Mouse (Mus musculus): ENCODE measurements around the gene Dmbx1. TPM values are rescaled to one million over a fixed set of nuclear protein-coding genes. Genes with fewer than 3 reads are reported as not detected.

Gene Dmbx1
- polyA plus RNA-seq, 1 experiment = not detected

- 24% methylated on average over 6 of the region's 6 CpGs for WGBS
- peak; percentile 19; the same call in 1 of the 2 replicates for TF ChIP-seq CTCF (IDR thresholded peaks at IDR 0.05; ENCODE audit: insufficient read depth, low read depth, low read length)
- TF ChIP-seq POLR2A (IDR thresholded peaks at IDR 0.05; ENCODE audit: insufficient read depth, low read depth, low read length) = no peak
- no peak overlapping the region for H3K27ac ChIP-seq (ENCODE audit: insufficient read depth, low read depth, low read length)
- no peak overlapping the region for H3K4me3 ChIP-seq (ENCODE audit: insufficient read depth, low read depth, low read length)
- no peaks in the 10 kb centered on the region for H3K4me1 ChIP-seq (ENCODE audit: control insufficient read depth, insufficient read depth, low read length)
These were observed 13.0 kb upstream of the Dmbx1 start for GRCm38 (mm10) chr4:115952758-115953157.

- peaks cover 3% of the 10 kb centered on the region; the same call in 1 of the 2 replicates for H3K4me1 ChIP-seq (ENCODE audit: control insufficient read depth, insufficient read depth, low read length)
- H3K4me3 ChIP-seq (ENCODE audit: insufficient read depth, low read depth, low read length) = no peak overlapping the region
- WGBS = 2% methylated on average over 41 of the region's 41 CpGs
- no peak overlapping the region for H3K27ac ChIP-seq (ENCODE audit: insufficient read depth, low read depth, low read length)
- TF ChIP-seq POLR2A (IDR thresholded peaks at IDR 0.05; ENCODE audit: insufficient read depth, low read depth, low read length) = no peak
- no peak for TF ChIP-seq CTCF (IDR thresholded peaks at IDR 0.05; ENCODE audit: insufficient read depth, low read depth, low read length)
These were observed 4.1 kb upstream of the Dmbx1 start for GRCm38 (mm10) chr4:115943669-115944314.

DNA sequence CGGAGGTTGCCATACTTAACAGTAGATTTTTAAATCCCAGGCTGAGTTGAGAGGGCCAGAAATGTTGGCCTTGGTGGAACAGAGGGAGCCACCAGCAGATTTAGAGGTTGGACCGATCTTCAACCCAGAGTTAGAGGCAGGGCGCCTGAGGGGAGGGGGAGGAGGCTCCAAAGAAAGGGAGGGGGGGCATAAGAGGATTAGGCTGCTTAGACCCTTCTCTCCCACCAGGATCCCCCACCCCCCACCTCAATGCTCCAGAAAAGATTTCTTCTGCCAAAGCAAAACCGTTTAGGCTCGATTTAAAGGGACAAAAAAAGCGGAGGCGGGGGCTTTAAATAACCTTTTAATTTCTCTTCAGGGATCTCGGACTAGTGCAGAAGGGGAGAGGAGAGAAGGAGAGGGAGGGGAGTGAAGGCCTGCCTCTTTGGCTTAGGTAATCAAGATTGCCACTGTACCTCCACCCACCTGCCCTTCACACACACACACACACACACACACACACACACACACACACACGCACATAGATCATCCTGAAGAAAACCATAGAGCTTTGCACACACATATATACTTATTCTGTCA lies 1.6 kb upstream of the Dmbx1 start:
- Histone ChIP-seq H3K4me1 (ENCODE audit: control insufficient read depth, insufficient read depth, low read length) (peaks cover 4% of the 10 kb centered on the region), H3K27ac (ENCODE audit: insufficient read depth, low read depth, low read length) (no peak overlapping the region), H3K4me3 (ENCODE audit: insufficient read depth, low read depth, low read length) (no peak overlapping the region)
- TF ChIP-seq CTCF (IDR thresholded peaks at IDR 0.05; ENCODE audit: insufficient read depth, low read depth, low read length) = no peak
- no peak for TF ChIP-seq POLR2A (IDR thresholded peaks at IDR 0.05; ENCODE audit: insufficient read depth, low read depth, low read length)
- WGBS = 14% methylated on average over 9 of the region's 9 CpGs

DNA sequence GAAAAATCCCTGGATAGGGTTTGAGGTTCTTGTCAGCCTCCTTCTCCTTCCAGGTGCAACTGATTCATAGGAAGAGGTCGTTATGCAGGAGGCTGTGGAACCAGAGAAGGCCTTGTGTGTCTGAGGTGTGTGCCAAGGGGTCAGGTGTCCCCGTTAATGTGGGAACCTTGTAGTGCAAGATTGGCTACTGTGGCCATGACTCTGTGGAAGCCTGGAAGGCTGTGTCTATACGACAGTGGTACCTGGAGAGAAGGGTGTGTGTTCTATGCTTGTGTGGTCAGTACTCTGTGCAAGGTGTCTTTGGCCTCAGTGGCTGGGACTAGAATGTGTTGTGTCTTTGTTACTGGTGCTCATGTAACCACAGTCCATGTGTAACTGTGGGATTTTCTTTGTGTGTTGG lies 955 bp upstream of the Dmbx1 start:
- no peak overlapping the region for H3K27ac ChIP-seq (ENCODE audit: insufficient read depth, low read depth, low read length)
- peaks cover 8% of the 10 kb centered on the region for H3K4me1 ChIP-seq (ENCODE audit: control insufficient read depth, insufficient read depth, low read length)
- no peak overlapping the region for H3K4me3 ChIP-seq (ENCODE audit: insufficient read depth, low read depth, low read length)
- TF ChIP-seq POLR2A (IDR thresholded peaks at IDR 0.05; ENCODE audit: insufficient read depth, low read depth, low read length) = no peak
- no peak for TF ChIP-seq CTCF (IDR thresholded peaks at IDR 0.05; ENCODE audit: insufficient read depth, low read depth, low read length)
- WGBS = 17% methylated on average over 3 of the region's 3 CpGs

DNA sequence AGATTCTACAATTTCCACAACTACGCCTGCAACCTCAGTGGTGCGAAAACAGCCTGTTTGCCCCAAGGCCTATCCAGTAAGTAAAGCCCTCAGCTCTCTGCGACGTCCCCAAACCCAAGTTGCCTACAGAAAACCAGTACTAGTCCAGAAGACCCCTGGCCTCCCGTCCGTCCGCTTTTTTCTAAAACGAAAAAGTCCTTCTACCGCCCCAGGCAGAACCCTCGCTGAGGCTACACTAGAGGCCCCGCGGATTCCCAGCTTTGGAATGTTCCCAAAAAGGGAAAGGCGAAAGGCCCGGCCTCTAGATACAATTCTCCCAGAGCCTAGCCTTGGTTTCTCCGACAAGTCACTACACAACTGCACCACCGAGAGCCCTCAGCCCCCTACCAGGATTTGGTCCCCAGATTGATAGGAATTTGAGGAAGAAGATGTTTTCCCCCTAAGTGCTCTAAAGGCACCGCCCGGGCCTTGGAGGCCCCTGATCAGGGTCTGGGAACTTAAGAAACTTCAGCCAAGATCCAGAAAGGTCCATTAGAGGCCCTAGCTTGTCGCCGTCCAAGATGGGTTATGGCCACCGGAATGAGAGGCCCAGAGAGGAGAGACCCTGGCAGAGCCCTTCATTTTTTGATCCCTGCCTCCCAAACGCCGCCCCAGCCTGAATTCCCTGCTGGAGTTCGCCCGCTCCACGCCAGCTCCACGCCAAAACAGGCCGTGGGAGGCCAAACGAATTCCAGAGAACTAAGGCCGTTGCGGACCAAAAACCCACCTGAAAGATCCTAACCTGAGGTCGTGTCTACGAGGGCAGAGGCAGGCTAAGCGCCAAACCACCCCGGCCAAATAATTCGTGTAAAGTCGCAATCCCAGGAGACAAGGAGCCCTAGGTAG lies 1.2 kb downstream of the Dmbx1 start:
- peaks cover 8% of the 10 kb centered on the region for H3K4me1 ChIP-seq (ENCODE audit: control insufficient read depth, insufficient read depth, low read length)
- no peak overlapping the region for H3K4me3 ChIP-seq (ENCODE audit: insufficient read depth, low read depth, low read length)
- WGBS = 6% methylated on average over 37 of the region's 37 CpGs
- no peak overlapping the region for H3K27ac ChIP-seq (ENCODE audit: insufficient read depth, low read depth, low read length)
- TF ChIP-seq POLR2A (IDR thresholded peaks at IDR 0.05; ENCODE audit: insufficient read depth, low read depth, low read length) = no peak
- TF ChIP-seq CTCF (IDR thresholded peaks at IDR 0.05; ENCODE audit: insufficient read depth, low read depth, low read length) = no peak

GRCm38 (mm10) chr4:115937061-115937976 lies 2.4 kb downstream of the Dmbx1 start:
- Histone ChIP-seq H3K27ac (ENCODE audit: insufficient read depth, low read depth, low read length) (no peak overlapping the region), H3K4me3 (ENCODE audit: insufficient read depth, low read depth, low read length) (no peak overlapping the region), H3K4me1 (ENCODE audit: control insufficient read depth, insufficient read depth, low read length) (peaks cover 8% of the 10 kb centered on the region)
- TF ChIP-seq POLR2A (IDR thresholded peaks at IDR 0.05; ENCODE audit: insufficient read depth, low read depth, low read length) (no peak), CTCF (IDR thresholded peaks at IDR 0.05; ENCODE audit: insufficient read depth, low read depth, low read length) (no peak)
- 9% methylated on average over 19 of the region's 19 CpGs for WGBS

DNA sequence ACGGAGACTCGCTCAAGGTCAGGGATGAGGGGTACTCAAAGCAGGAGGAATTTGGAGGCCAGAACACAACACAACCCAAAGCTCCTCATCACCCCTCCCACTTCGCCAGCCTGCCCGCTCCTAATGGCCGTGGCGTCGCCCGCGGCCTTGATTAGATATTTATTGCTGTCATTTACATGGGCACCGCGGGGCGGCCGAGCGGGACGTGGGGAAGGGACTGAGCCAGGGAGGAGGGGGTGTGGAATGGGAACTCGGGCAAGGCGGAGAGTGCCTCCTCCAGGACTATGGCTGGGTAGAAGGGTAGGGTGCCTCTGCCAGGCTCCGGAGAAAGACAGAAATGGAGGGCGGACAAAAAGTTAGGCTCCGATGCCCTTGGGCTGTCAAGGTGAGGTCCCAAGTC lies 3.1 kb downstream of the Dmbx1 start:
- WGBS = 3% methylated on average over 20 of the region's 20 CpGs
- TF ChIP-seq CTCF (IDR thresholded peaks at IDR 0.05; ENCODE audit: insufficient read depth, low read depth, low read length) (no peak), POLR2A (IDR thresholded peaks at IDR 0.05; ENCODE audit: insufficient read depth, low read depth, low read length) (no peak)
- peaks cover 8% of the 10 kb centered on the region for H3K4me1 ChIP-seq (ENCODE audit: control insufficient read depth, insufficient read depth, low read length)
- H3K27ac ChIP-seq (ENCODE audit: insufficient read depth, low read depth, low read length) = no peak overlapping the region
- no peak overlapping the region for H3K4me3 ChIP-seq (ENCODE audit: insufficient read depth, low read depth, low read length)

DNA sequence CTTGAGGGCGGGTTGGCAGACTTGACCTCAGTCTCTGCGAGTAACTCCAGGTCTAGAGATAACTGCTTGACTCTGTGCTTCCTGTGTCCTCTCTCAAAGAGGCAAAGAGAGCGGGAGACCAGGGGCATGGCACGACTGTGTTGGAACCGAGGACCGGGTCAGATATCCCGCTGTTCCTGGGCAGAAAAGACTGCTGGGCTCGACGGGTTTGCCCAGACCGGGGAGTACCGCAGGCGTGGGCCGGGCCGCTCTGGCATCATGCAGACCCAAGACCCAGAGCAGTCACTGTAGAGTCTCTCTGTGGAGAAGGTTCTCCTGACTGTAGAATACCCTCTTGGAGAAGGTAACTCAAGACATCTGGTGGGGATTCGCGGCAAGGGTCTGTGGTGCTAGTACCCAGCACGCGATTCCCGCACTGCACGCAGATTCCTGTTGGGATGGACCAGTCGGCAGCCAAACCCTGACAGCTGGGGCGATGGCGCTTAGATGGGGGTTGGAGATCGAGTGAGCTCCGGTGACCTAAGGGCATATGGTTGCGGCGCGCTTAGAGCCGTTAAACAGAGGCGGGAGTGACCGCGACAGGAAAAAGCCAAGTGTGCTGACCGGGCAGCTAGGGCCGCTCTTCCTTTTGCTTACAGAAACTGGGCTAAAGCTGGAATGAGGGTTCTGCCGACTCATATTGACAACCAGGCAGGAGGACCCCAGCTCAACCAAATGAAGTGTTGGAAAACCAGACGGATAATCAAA lies 3.7 kb downstream of the Dmbx1 start:
- Histone ChIP-seq H3K4me3 (ENCODE audit: insufficient read depth, low read depth, low read length) (no peak overlapping the region), H3K4me1 (ENCODE audit: control insufficient read depth, insufficient read depth, low read length) (peaks cover 8% of the 10 kb centered on the region), H3K27ac (ENCODE audit: insufficient read depth, low read depth, low read length) (no peak overlapping the region)
- TF ChIP-seq CTCF (IDR thresholded peaks at IDR 0.05; ENCODE audit: insufficient read depth, low read depth, low read length) (no peak), POLR2A (IDR thresholded peaks at IDR 0.05; ENCODE audit: insufficient read depth, low read depth, low read length) (no peak)
- WGBS = 2% methylated on average over 36 of the region's 36 CpGs

All from olfactory bulb, adult 2 months (tissue).